Mouse (Mus musculus) megakaryocyte, embryonic 14.5 days (primary cell): Measurements from ENCODE around the gene Tpmt.

Source experiments
- FLI1 ChIP-seq: IDR thresholded peaks from 2 replicates; pipeline ENCODE4 v1.6.1; 2012; ENCODE audit warnings: low read length, inconsistent platforms, mixed read lengths
- GATA1 ChIP-seq: IDR thresholded peaks from 3 replicates; pipeline ENCODE4 v1.6.1; 2012; ENCODE audit warnings: mixed read lengths, low read length, inconsistent platforms, borderline replicate concordance

DNA sequence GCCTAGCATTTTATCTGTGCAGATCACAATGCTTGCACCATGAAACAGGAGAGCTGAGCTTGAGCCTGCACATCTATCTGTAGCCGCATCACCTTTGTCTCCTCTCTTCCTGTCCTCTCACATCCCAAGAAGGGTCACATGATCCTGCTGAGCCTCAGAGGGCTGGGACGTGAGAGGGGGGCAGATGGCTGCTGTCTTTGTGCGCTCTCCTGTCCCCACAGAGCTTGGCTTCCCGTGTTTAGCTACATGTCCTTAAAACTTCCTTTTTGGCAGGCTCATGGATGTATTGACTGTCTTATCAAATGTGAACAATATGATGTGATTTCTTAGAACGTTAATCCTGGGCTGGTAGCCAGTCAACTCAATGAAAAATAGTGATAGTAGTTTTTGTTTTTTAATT is 45.0 kb downstream of the Tpmt start:
- no peak for TF ChIP-seq FLI1
- no peak for TF ChIP-seq GATA1
